Mouse (Mus musculus): ENCODE results near the gene Ppil4.

The Ppil4 gene

DNA sequence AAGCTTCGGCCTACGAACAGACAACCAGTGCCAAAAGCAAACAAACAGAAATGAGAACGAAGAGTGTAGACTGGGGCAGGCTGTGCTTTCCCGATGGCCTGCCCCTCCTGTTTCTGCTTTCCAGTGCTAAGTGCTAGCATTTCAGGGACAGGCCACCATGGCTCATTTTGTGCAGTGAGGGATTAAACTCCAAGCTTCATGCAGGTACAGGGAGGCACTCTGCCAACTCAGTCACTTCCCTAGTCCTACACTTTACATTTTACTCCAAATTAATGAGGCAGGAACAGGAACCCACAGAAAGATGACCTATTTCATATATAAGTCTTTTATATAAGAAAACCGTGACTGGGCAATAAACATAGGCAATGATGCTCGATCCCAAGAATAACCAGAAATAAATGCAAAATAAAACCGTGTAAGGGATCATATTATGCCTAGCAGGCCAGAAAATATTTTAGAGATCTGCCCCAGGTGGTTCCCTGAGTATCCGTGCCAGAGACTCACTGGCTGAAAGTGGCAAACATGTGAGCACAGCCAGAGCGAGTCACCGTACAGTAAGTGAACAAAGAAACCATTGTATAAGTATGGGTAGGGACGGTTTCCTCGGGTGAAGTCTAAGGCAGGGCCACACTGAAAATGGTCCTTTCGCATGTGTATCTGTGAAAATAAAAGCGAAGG, 68.7 kb downstream of the Ppil4 start:
- DNase-seq (ENCODE audit: low read depth, low spot score): no peak

DNA sequence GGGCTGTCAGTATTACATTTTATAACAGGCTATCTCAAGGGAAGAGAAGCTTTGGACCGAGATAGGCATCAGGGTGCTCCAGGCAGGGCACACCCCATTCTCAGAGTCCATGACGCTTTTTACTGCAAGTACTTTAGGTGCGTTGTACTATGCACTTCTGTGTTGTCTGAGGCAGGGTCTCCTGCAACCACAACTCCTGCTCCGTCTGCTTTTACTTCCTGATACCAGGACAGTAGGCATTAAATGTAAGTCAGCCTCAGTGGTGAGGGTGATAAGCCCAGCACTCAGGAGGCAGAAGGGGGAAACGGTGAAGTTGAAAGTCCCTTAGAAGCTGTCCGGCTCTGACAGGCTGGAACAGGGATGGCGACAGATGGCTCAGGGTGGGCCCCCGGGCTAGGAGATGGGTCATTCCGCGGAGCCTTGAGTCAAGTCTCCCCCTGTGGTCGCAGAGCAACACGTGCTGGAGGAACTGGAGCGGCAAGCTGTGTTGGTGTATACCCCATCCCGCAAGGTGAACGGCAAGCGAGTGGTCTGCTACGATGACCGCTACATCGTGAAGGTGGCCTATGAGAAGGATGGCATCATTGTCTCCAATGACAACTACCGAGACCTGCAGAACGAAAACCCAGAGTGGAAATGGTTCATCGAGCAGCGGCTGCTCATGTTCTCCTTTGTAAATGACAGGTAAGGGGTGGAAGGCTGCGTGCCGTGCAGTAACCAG, 69.4 kb downstream of the Ppil4 start:
- DNase-seq (ENCODE audit: low read depth, low spot score): no peak

DNA sequence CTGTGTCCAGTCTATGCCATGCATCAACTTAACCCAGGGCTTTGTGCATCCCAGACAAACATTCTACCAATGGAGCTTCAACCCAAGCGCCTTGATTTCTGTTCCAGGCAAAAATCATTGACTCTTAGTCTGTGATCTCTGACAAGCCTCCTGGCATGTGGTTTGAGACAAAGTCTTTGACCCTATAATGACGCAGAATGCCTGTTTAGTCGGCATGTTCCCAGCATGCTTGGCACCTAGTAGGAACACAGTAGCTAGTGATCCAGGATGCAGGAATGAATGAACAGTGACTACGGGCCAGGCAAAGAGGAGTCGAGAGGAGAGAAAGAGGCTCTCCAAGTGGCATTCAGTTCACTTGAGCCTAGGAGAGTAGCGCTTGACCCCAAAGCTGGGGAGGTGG, 70.7 kb downstream of the Ppil4 start:
- DNase-seq (ENCODE audit: low read depth, low spot score): no peak

DNA sequence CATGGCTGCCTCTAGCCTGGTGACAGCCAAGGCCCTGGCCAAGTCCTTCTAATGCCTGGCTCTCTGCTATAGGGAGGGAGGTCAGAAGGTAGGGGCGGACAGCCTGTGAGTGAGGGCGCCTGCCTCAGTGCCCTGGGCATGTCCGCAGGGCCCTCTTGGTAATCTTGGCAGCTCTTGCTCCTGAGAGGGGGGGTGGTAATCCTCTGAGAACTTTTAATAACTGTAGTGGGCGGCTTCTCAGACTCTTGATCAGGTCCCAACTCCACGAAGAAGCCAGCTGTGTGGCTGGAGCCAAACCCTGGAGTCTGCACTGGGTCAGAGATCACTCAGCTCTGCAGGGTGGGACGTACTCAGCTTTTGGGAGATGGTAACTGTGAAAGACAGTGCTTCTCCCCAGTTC, 71.5 kb downstream of the Ppil4 start:
- no peak for DNase-seq (ENCODE audit: low read depth, low spot score)

DNA sequence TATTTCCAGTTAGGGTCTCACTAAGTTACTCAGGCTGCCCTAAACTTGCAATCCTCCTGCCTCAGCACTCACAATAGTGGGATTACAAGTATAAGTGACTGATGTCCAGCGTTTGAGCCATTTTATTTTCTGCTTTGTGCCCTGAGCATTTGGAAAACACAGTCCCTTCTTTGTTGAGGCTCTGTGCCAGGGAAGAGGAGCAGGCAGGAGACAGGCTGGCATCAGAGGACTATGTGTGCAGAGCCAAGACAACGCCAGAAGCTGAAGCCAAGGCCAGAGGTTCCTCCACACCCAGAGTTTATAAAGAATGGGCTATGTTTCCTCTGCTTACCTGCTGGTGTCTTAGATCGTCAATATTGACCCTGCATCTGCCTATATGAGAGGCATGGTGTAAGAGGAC, 72.1 kb downstream of the Ppil4 start:
- no peak for DNase-seq (ENCODE audit: low read depth, low spot score)

DNA sequence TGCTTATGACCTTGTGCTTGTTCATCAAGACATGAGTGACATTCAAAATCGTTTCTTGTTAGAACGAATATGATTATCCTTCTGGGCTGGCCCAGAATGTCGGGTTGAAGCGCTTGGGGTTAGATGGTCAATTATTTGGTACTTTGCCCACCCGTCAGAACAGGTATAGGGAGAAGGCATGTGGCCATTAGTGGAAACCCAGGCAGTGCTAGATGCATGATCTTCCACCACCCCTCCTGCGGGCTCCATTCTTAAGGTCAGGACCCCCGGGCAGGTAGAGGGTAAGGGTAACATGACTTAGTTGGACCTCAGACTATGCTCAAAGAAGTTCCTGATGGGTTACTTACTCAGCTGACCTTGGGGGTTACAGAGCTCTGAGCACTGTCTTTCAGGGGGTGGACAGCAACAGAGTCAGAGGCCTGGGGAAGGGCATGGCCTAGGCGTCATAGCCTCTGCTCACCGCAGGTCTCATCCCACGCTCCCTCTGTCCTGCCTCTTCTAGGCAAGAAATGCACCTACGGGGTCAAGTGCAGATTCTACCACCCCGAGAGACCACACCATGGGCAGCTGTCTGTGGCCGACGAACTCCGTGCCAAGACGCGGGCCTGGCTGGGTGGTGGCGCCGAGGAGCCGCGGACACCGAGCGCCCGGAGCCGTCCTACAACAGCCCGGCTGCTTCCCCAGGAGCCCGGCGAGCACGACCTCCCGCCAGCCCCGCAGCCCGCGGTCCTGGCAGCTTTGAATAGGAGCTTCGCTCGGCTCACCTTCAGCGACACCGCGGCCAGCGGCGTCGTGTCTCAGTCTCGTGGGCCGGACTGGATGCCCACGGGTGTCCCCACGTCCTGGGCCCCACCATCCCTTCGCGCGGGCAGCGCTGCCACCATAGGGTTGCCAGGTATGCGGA, 74.3 kb downstream of the Ppil4 start:
- DNase-seq (ENCODE audit: low read depth, low spot score): peak; percentile 25

DNA sequence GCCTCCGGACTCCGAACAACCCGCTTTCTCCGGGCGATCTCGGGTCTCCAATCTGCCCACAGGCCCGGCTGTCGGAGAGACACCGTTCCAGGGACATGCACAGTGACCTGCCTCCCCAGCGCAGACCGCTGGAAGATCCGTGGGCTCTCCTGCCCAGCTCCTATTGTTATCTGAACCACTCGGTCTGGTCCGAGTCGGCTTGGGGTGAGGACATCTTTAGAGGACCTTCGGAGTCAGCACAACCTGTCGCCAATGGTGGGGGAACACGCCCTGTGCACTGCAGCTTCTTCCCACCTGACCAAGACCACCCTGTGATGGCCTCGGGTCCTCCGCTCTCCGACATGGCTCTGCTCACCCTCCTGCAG, 75.0 kb downstream of the Ppil4 start:
- DNase-seq (ENCODE audit: low read depth, low spot score): no peak

DNA sequence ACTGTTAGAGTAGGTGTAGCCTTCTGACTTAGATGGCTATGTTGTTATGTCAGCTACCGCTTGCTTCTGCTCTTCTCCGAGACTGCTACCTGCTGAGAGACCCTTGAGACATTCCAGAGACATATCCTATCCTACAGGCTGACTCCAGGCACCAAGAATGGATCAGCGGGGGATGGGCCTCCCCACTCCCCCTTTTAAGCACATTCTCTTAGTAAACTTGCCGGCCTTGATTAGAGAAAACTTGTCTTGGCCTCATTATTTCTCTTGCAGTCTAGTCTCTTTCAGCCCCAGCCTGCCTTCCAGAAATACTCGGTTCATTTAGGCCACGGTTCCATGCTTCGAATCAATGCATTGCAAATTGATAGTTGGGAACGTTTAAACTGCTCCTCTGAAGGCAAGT, 77.1 kb downstream of the Ppil4 start:
- DNase-seq (ENCODE audit: low read depth, low spot score): no peak

DNA sequence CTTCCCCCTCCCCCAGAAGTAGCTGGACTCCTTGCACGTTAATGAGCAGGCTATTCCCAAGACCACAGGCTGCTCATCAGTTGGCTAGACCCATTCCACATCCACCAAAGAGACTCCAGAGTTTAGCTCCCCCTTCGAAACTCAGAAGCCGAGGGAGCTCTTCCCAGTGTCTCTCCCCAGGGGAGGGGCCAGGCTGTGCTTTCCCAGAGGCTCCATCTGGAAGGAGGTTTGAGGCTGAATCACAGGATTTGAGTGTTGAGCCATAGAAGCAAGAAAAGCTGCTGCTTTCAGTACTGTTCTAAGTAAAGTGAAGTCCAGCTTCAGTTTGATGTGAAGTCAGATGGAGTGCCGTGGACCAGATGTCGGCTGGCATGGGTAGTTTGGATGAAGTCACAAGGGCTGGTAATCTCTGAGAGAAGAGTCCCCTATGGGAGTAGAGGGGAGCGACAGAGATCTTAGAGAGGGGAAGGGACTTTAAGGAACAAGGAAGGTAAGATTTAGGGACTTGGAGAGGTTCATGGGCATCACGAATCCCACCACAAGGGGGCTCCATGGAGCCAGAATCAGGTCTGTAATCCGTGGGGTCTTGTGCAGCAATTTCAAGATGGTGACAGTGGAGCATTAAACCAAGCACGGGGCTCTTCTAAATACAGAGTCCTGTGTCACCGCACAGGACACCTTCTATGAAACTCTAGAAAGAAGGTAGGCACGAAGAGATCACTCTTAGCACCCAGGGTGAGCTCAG, 78.1 kb downstream of the Ppil4 start:
- peak; percentile 65 for DNase-seq (ENCODE audit: low read depth, low spot score)

DNA sequence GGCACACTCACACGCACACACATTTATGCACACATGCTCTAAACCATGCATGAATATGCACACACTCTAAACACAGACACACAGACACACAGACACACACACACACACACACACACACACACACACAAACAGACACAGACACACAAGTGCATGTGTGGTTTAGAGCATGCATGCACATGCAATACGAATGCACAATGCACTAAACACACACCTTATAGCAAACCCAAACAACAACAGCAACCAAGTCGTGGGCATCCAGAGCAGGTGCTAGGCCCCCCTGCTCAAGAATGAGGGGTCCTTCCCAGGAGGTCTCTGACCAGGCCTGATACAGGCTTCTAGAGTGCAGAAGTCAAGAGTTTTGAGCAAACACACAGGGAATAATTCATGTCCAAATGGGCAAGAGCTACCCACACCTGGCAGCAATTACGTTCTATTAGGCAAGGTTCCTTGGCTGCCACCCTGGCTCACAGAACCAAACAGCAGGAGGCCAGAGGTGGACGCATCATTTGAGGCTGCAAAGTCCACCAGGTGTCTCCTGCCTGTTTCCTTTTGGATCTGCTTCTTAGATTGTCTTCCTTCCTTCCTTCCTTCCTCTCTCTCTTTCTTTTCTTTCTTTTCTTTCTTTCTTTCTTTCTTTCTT, 78.8 kb downstream of the Ppil4 start:
- DNase-seq (ENCODE audit: low read depth, low spot score): no peak
